Mouse (Mus musculus) right cerebral cortex, postnatal 36 days (tissue): ENCODE measurements around the gene Sf1.

Source experiments
- DNase-seq, 2 experiments: peaks; one replicate each; pipeline ENCODE4 v3.0.0; 2022; ENCODE audit warnings: low spot score in 2 of 2, mixed read lengths in 1 of 2

Sf1 gene

GRCm38 (mm10) chr19:6363411-6364240, at the start of gene Sf1:
Gene Sf1, plus strand, starts transcription at chr19:6363690.
- DNase-seq, result peak; percentile 100

- DNase-seq, result no peak
These were observed 49.7 kb upstream of the Sf1 start for GRCm38 (mm10) chr19:6313796-6314195.

- DNase-seq, result no peak
These were observed 49.0 kb upstream of the Sf1 start for GRCm38 (mm10) chr19:6314513-6314912.

- DNase-seq, result no peak
These were observed 47.9 kb upstream of the Sf1 start for GRCm38 (mm10) chr19:6315573-6315972.

- DNase-seq, result no peak
These were observed 45.3 kb upstream of the Sf1 start for GRCm38 (mm10) chr19:6318145-6318544.

- no peak for DNase-seq
These were observed 42.1 kb upstream of the Sf1 start for GRCm38 (mm10) chr19:6321358-6321757.

- DNase-seq, result no peak
These were observed 41.5 kb upstream of the Sf1 start for GRCm38 (mm10) chr19:6321786-6322621.

GRCm38 (mm10) chr19:6324751-6325150, 38.7 kb upstream of the Sf1 start:
- DNase-seq, result no peak

GRCm38 (mm10) chr19:6331178-6331577, 32.3 kb upstream of the Sf1 start:
- DNase-seq, result no peak

- no peak for DNase-seq
These were observed 31.6 kb upstream of the Sf1 start for GRCm38 (mm10) chr19:6331719-6332516.

GRCm38 (mm10) chr19:6333761-6334595, 29.5 kb upstream of the Sf1 start:
- no peak for DNase-seq

GRCm38 (mm10) chr19:6334673-6335457, 28.6 kb upstream of the Sf1 start, which contains the start of gene Men1:
Gene Men1, plus strand, starts transcription at chr19:6334979.
- DNase-seq, result peak; percentile 96 to 97

GRCm38 (mm10) chr19:6335458-6335827, 28.0 kb upstream of the Sf1 start:
- DNase-seq, result no peak

GRCm38 (mm10) chr19:6336920-6337319, 26.6 kb upstream of the Sf1 start:
- DNase-seq, result no peak

- DNase-seq, result no peak
These were observed 25.3 kb upstream of the Sf1 start for GRCm38 (mm10) chr19:6338171-6338570.

- DNase-seq, result no peak
These were observed 24.8 kb upstream of the Sf1 start for GRCm38 (mm10) chr19:6338716-6339115.

- no peak for DNase-seq
These were observed 24.3 kb upstream of the Sf1 start for GRCm38 (mm10) chr19:6339191-6339590.

- no peak for DNase-seq
These were observed 23.5 kb upstream of the Sf1 start for GRCm38 (mm10) chr19:6339890-6340504.

- peak; percentile 48 to 60 for DNase-seq
These were observed 22.7 kb upstream of the Sf1 start, which contains the start of gene Map4k2 for GRCm38 (mm10) chr19:6340524-6341452. Gene Map4k2, plus strand, starts transcription at chr19:6341135.
